Mouse (Mus musculus): ENCODE measurements around the gene Ccnjl.

GRCm38 (mm10) chr11:43528683-43529499, at the start of gene Ccnjl:
- TF ChIP-seq POLR2A (IDR thresholded peaks at IDR 0.05; ENCODE audit: insufficient read depth, low read depth, low read length) (no peak), CTCF (IDR thresholded peaks at IDR 0.05) (peak; percentile 66), EP300 (IDR thresholded peaks at IDR 0.05; ENCODE audit: insufficient read depth, low read depth, low read length) (no peak)
